Mouse (Mus musculus) forebrain, embryonic 15.5 days (tissue): ENCODE data around the gene Otud4. TPM values are rescaled to one million over a fixed set of nuclear protein-coding genes. Genes with fewer than 3 reads are reported as not detected.

ENCODE experiments used
- ATAC-seq: fragments of 200-750 bp; cut with Nextera tagmentation; replicated peaks from 2 replicates; pipeline ENCODE4 v1.8.0; 2017; ENCODE audit warnings: mild to moderate bottlenecking, moderate TSS enrichment, moderate library complexity
- H3K27ac ChIP-seq: fragments of 300-500 bp; sonication (generic); replicated peaks from 2 replicates; pipeline ENCODE4 v1.5.1; 2015; ENCODE audit warnings: mild to moderate bottlenecking, inconsistent platforms
- H3K27me3 ChIP-seq: fragments of 300-500 bp; sonication (generic); 2 replicates; pipeline ENCODE4 v1.6.1; 2015; ENCODE audit warnings: inconsistent platforms
- H3K36me3 ChIP-seq: fragments of 300-500 bp; sonication (generic); 2 replicates; pipeline ENCODE4 v1.6.1; 2015; ENCODE audit warnings: mild to moderate bottlenecking, inconsistent platforms
- H3K4me1 ChIP-seq: fragments of 300-500 bp; sonication (generic); 2 replicates; pipeline ENCODE4 v1.6.1; 2015; ENCODE audit warnings: inconsistent platforms
- H3K4me2 ChIP-seq: fragments of 300-500 bp; sonication (generic); replicated peaks from 2 replicates; pipeline ENCODE4 v1.6.1; 2015; ENCODE audit warnings: mild to moderate bottlenecking, inconsistent platforms
- H3K4me3 ChIP-seq: fragments of 300-500 bp; sonication (generic); 2 replicates; pipeline ENCODE4 v1.5.1; 2015; ENCODE audit warnings: mild to moderate bottlenecking, inconsistent platforms
- H3K9ac ChIP-seq: fragments of 300-500 bp; sonication (generic); replicated peaks from 2 replicates; pipeline ENCODE4 v1.6.1; 2015; ENCODE audit warnings: mild to moderate bottlenecking, inconsistent platforms
- H3K9me3 ChIP-seq: fragments of 300-500 bp; sonication (generic); 2 replicates; pipeline ENCODE4 v1.6.1; 2016; ENCODE audit warnings: inconsistent platforms
- WGBS: fragments of 180-500 bp; shearing (Covaris S2); methylation state at CpG from one replicate; pipeline ENCODE4 v1.1.7; 2015; ENCODE audit warnings: mixed read lengths; 5-methylcytosine and 5-hydroxymethylcytosine counted together
- polyA plus RNA-seq: library from polyadenylated mRNA; unstranded; fragments of >200 nt; fragmentation: Nextera tagmentation; extraction: Ambion mirVana; gene quantifications from 2 replicates; pipeline ENCODE4 v1.2.1, GENCODE M21; 2015

The Otud4 gene
- polyA plus RNA-seq, 1 experiment from 2014 or later = 13.9 TPM

- peaks cover 18% of the 10 kb centered on the region for H3K36me3 ChIP-seq
- peak within 1 kb of the TSS; percentile 81 for H3K4me3 ChIP-seq
- peak within 1 kb of the TSS; percentile 86 for H3K4me2 ChIP-seq
- ATAC-seq = peak; percentile 98
- H3K4me1 ChIP-seq = peaks cover 19% of the 10 kb centered on the region
- peak within 1 kb of the TSS; percentile 86 for H3K27ac ChIP-seq
- H3K9me3 ChIP-seq = no peaks in the 10 kb centered on the region
- under 1% methylated on average over 73 of the region's 73 CpGs for WGBS
- no peaks in the 10 kb centered on the region for H3K27me3 ChIP-seq
- H3K9ac ChIP-seq = peak within 1 kb of the TSS; percentile 73
These were observed 71.9 kb downstream of the Otud4 start, which contains the start of the genes Abce1 and Anapc10 for GRCm38 (mm10) chr8:79711064-79711961. Gene Abce1, minus strand, starts transcription at chr8:79711740. Gene Anapc10, plus strand, starts transcription at chr8:79711820.

GRCm38 (mm10) chr8:79712676-79713075 lies 73.3 kb downstream of the Otud4 start:
- no peak overlapping the region for H3K4me3 ChIP-seq
- H3K27ac ChIP-seq = no peak overlapping the region
- peaks cover 14% of the 10 kb centered on the region for H3K36me3 ChIP-seq
- WGBS = 51% methylated on average over 6 of the region's 6 CpGs
- no peaks in the 10 kb centered on the region for H3K9me3 ChIP-seq
- peak overlapping the region; percentile 55 for H3K4me2 ChIP-seq
- H3K9ac ChIP-seq = no peak overlapping the region
- ATAC-seq = no peak
- H3K27me3 ChIP-seq = no peaks in the 10 kb centered on the region
- H3K4me1 ChIP-seq = peaks cover 19% of the 10 kb centered on the region

GRCm38 (mm10) chr8:79721537-79721936 lies 82.1 kb downstream of the Otud4 start:
- Histone ChIP-seq H3K9me3 (no peaks in the 10 kb centered on the region), H3K9ac (no peak overlapping the region), H3K27me3 (no peaks in the 10 kb centered on the region), H3K4me3 (no peak overlapping the region), H3K36me3 (peaks cover 44% of the 10 kb centered on the region), H3K4me2 (no peak overlapping the region), H3K27ac (no peak overlapping the region), H3K4me1 (no peaks in the 10 kb centered on the region)
- ATAC-seq = no peak

- no peak overlapping the region for H3K9ac ChIP-seq
These were observed 83.9 kb downstream of the Otud4 start for GRCm38 (mm10) chr8:79723308-79723707.

GRCm38 (mm10) chr8:79724589-79724988 lies 85.2 kb downstream of the Otud4 start:
- Histone ChIP-seq H3K9me3 (no peaks in the 10 kb centered on the region), H3K9ac (no peak overlapping the region), H3K27me3 (no peaks in the 10 kb centered on the region), H3K27ac (no peak overlapping the region), H3K4me2 (no peak overlapping the region), H3K36me3 (peaks cover 43% of the 10 kb centered on the region), H3K4me1 (no peaks in the 10 kb centered on the region), H3K4me3 (no peak overlapping the region)
- ATAC-seq = no peak
- 67% methylated on average over 3 of the region's 3 CpGs for WGBS

More at GRCm38 (mm10) chr8:79723308-79723707, 83.9 kb downstream of the Otud4 start:
- Histone ChIP-seq H3K9me3 (no peaks in the 10 kb centered on the region), H3K4me3 (no peak overlapping the region), H3K4me2 (no peak overlapping the region), H3K36me3 (peaks cover 43% of the 10 kb centered on the region), H3K4me1 (no peaks in the 10 kb centered on the region), H3K27me3 (no peaks in the 10 kb centered on the region), H3K27ac (no peak overlapping the region)
- no peak for ATAC-seq

Other genes with a start within 250 kb of the Otud4 start
- 63.6 and 66.6 TPM in 2 replicates for gene Smad1, start 240.1 kb upstream of the Otud4 start, polyA plus RNA-seq
- gene Abce1, start 72.1 kb downstream of the Otud4 start, polyA plus RNA-seq = 84.5 and 86.5 TPM in 2 replicates
- gene Anapc10, start 72.2 kb downstream of the Otud4 start, polyA plus RNA-seq = 46.5 and 48.2 TPM in 2 replicates